Mouse (Mus musculus) testis, adult 2 months (tissue): Measurements from ENCODE around the gene Hook1. TPM values are rescaled to one million over a fixed set of nuclear protein-coding genes. Genes with fewer than 3 reads are reported as not detected.
A peak's percentile ranks its signal among the peaks of the same experiment; 100 is the strongest.

Experiments
- H3K27ac ChIP-seq: fragments of 200-500 bp; 2 replicates; pipeline ENCODE4 v1.5.1; 2012; ENCODE audit warnings: low read depth, low read length; ENCODE audit not compliant: control insufficient read depth, insufficient read depth
- H3K27me3 ChIP-seq: fragments of 200-500 bp; 2 replicates; pipeline ENCODE4 v1.6.1; 2012; ENCODE audit warnings: mild to moderate bottlenecking, low read length, moderate library complexity; ENCODE audit not compliant: control insufficient read depth, insufficient read depth
- H3K36me3 ChIP-seq: fragments of 200-500 bp; 2 replicates; pipeline ENCODE4 v1.6.1; 2012; ENCODE audit warnings: mild to moderate bottlenecking, low read length; ENCODE audit not compliant: control insufficient read depth, insufficient read depth
- H3K4me1 ChIP-seq: fragments of 200-500 bp; 2 replicates; pipeline ENCODE4 v1.6.1; 2012; ENCODE audit warnings: low read length; ENCODE audit not compliant: control insufficient read depth, insufficient read depth
- H3K4me3 ChIP-seq: fragments of 200-500 bp; 2 replicates; pipeline ENCODE4 v1.5.1; 2012; ENCODE audit warnings: low read depth, mild to moderate bottlenecking, low read length, moderate library complexity, mixed read lengths; ENCODE audit not compliant: control insufficient read depth
- CTCF ChIP-seq: fragments of 200-500 bp; IDR thresholded peaks from 2 replicates; pipeline ENCODE4 v1.5.1; 2012; ENCODE audit warnings: low read depth, mild to moderate bottlenecking, inconsistent platforms, low read length, moderate library complexity; ENCODE audit not compliant: control insufficient read depth, insufficient read depth, insufficient replicate concordance
- POLR2A ChIP-seq: fragments of 200-500 bp; IDR thresholded peaks from 2 replicates; pipeline ENCODE4 v1.6.1; 2012; ENCODE audit warnings: low read depth, mild to moderate bottlenecking, inconsistent platforms, low read length, moderate library complexity; ENCODE audit not compliant: control insufficient read depth
- polyA plus RNA-seq: library from polyadenylated mRNA; depleted of rRNA; stranded (reverse); fragments of >200 nt; gene quantifications from 2 replicates; pipeline ENCODE4 v1.2.3, GENCODE M21; 2012; rRNA removed

Gene Hook1
- 63.6 and 76.4 TPM in 2 replicates for polyA plus RNA-seq

DNA sequence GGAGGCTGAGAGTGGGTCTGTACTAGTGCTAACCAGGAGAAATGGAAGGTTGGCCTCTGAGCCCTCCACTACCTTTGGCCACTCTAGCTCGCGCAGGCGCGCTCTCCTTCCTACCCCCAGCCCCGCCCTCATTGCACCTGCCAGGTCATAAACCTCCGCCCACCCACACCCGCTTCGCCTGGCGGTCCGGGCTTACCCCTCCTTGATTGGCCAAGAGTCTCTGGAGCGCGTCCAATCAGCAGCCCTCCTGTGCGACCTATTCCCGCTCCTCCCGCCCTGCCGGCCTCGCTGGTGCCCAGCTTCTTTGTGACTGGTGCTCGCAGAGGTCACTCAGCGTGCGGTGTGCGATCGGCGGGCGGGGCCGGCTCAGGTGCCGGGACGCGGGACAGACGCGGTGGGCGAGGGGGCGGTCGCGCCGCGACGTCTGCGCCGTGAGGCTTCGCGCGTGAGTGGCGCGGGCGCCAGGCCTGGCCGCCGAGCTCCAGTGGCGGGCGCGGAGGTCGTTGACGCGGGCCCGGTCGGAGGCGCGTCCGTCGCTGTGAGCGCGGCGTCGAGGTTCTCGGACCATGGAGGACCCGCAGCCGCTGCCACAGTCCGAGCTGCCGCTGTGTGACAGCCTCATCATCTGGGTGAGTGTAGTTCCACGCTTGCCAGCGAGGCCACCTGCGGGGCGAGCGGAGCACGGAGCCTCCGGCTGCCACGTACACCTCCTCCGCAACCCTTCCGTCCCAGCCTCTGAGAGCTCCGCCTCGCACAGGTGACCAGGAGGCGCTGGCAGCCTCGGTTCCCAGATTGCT is at the start of gene Hook1:
Hook1 (plus strand) TSS at position 313 of the 797 bp plus-strand sequence.
- TF ChIP-seq POLR2A (peak; percentile 76), CTCF (no peak)

GRCm38 (mm10) chr4:95917703-95918102 is 49.3 kb upstream of the Hook1 start:
- no peaks in the 10 kb centered on the region for H3K27me3 ChIP-seq
- H3K36me3 ChIP-seq: no peaks in the 10 kb centered on the region
- TF ChIP-seq POLR2A: no peak
- TF ChIP-seq CTCF: no peak
- no peaks in the 10 kb centered on the region for H3K4me1 ChIP-seq
- H3K4me3 ChIP-seq: no peak overlapping the region
- H3K27ac ChIP-seq: no peak overlapping the region

More for the DNA sequence above, at the start of gene Hook1:
- Histone ChIP-seq H3K4me3 (peak within 1 kb of the TSS; percentile 98), H3K27ac (peak within 1 kb of the TSS; percentile 98), H3K4me1 (peaks cover 2% of the 10 kb centered on the region; the same call in 1 of the 2 replicates), H3K36me3 (no peaks in the 10 kb centered on the region), H3K27me3 (no peaks in the 10 kb centered on the region)

DNA sequence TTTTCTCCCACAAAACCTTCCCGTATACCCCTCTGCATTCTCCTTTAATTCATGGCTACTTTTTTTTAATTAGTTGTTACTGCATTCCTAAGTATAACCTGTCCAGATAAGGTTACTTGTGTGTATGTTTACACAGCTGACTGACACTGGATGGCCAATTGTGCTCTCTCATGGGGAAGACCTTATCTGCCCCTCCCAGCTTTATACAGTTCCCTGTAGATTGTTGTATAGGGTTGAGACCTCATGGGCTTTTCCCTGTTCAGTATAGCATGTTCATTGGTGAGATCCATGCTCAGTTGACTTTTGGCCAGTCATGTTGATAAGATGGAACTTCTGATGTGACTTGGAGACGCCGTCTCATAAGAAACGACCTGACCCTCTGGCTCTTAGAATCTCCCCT is 46.6 kb upstream of the Hook1 start:
- Histone ChIP-seq H3K4me3 (no peak overlapping the region), H3K4me1 (no peaks in the 10 kb centered on the region), H3K27ac (no peak overlapping the region), H3K27me3 (no peaks in the 10 kb centered on the region), H3K36me3 (no peaks in the 10 kb centered on the region)
- no peak for TF ChIP-seq CTCF
- no peak for TF ChIP-seq POLR2A

GRCm38 (mm10) chr4:95924210-95925184 is 42.5 kb upstream of the Hook1 start:
- TF ChIP-seq POLR2A (no peak), CTCF (peak; percentile 69; the same call in 1 of the 2 replicates)

GRCm38 (mm10) chr4:95928846-95929245 is 38.2 kb upstream of the Hook1 start:
- no peak for TF ChIP-seq CTCF
- TF ChIP-seq POLR2A: no peak
- no peaks in the 10 kb centered on the region for H3K4me1 ChIP-seq
- no peak overlapping the region for H3K27ac ChIP-seq
- no peaks in the 10 kb centered on the region for H3K27me3 ChIP-seq
- H3K36me3 ChIP-seq: no peaks in the 10 kb centered on the region
- no peak overlapping the region for H3K4me3 ChIP-seq

More at GRCm38 (mm10) chr4:95924210-95925184, 42.5 kb upstream of the Hook1 start:
- Histone ChIP-seq H3K27ac (no peak overlapping the region), H3K4me3 (no peak overlapping the region), H3K27me3 (no peaks in the 10 kb centered on the region), H3K36me3 (no peaks in the 10 kb centered on the region), H3K4me1 (no peaks in the 10 kb centered on the region)

DNA sequence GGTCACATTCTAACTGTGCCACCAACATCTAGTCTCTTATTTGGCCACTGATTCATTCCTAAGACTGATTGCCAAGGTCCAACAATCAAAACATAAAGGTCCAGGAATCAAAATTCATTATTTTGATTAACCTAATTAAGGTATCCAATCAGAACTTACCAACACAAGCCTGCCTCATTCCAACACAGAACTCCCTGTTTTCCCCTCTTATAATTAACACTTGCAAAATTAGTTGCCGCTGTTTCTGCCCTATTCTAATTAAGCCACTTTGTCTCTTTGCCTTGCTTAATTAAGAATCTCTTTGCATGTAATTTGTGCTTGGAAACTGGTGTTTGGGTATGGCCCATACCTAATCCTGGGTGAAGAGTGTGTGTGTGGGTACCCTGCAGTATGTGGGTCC is 37.1 kb upstream of the Hook1 start:
- Histone ChIP-seq H3K27ac (no peak overlapping the region), H3K36me3 (no peaks in the 10 kb centered on the region), H3K4me3 (no peak overlapping the region), H3K4me1 (no peaks in the 10 kb centered on the region), H3K27me3 (no peaks in the 10 kb centered on the region)
- TF ChIP-seq POLR2A (no peak), CTCF (no peak)

DNA sequence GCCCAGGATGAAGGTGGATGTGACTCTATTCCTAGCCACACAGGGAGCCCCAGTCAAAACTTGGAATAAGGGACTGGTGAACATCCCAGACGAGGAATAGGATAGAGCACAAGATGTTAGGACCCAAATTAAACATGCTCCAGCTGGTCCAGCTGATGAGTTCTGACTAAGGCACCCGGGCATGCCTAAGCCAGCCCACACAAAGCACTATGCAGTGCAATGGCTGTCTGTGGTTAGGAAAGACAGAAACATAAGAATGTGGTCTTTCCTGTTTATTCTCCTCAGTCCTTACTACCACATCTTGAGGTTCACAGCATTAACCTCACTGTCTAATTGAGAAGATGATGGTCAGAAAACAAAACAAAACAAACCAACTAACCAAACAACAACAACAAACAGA is 35.7 kb upstream of the Hook1 start:
- Histone ChIP-seq H3K36me3 (no peaks in the 10 kb centered on the region), H3K4me1 (no peaks in the 10 kb centered on the region), H3K27me3 (no peaks in the 10 kb centered on the region), H3K4me3 (no peak overlapping the region), H3K27ac (no peak overlapping the region)
- TF ChIP-seq CTCF: no peak
- TF ChIP-seq POLR2A: no peak
